Mouse (Mus musculus) cerebellum, adult 8-10 months (tissue): ENCODE results near the gene Enox1.
A peak's percentile ranks its signal among the peaks of the same experiment; 100 is the strongest.

Source experiments
- DNase-seq: peaks from one replicate; pipeline ENCODE4 v3.0.0; 2022

Enox1 gene

GRCm38 (mm10) chr14:77376731-77377130 is 220.2 kb downstream of the Enox1 start:
- no peak for DNase-seq

GRCm38 (mm10) chr14:77377439-77377838 is 220.9 kb downstream of the Enox1 start:
- no peak for DNase-seq

DNA sequence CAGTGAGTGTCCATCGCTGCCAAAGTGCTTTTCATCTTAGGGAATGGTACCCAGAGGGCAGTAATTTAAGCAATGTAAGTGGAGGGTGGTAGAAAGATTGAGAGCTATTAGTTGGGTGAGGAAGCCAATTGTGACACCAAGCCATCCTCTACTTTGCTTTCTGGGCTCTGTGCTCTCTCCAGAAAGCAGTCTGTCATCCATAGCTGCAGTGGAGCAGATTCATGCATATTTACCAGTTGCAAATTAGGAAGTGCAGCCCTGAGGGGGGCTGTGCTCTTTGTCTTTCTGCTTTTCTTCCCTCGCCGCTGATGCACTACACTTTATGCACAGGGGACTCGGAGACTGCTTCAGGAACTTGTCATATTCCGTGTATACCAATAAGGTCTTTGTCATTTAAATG is 221.3 kb downstream of the Enox1 start:
- no peak for DNase-seq

GRCm38 (mm10) chr14:77381532-77381931 is 225.0 kb downstream of the Enox1 start:
- DNase-seq, result no peak

DNA sequence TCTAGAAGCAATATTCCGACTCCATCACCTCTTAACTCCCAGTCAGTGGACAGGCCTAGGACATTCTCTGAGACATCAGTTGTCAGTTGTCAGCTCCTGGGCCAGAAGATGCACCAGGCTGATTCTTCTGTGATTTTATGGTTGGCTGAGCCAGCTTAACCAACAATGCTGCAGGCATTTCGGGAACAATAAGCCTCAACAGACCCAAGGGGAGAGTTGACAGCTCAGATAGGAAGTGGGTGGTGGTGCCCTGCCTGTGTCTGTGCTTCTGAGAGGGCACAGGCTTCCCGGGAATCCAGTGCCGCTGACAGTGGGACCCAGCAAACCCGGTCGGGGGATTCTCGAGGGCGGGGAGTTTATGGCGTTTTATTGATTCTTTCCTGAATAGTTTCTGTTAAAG is 229.1 kb downstream of the Enox1 start:
- no peak for DNase-seq

DNA sequence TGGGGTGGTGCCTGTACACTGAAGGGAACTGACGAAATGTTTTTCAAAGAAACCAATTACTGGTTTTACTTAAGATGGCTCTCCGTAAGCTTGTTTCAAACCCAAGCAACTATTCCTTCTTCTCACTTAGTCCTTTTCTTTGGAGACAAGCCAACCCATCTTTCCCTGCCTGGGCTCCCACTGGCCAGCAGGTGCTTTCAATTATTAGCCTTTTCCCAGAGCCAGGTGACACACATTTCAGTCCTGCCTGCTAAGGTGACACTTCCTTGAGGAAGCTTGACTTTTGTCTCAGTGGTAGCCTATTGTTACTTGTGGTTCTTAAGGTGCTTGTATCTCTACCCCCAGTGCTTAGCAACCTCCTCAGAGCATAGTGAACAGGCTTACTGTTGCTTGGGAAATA is 231.3 kb downstream of the Enox1 start:
- peak; percentile 19 for DNase-seq

- no peak for DNase-seq
Measured at GRCm38 (mm10) chr14:77389276-77389675, 232.7 kb downstream of the Enox1 start.

- DNase-seq, result no peak
Measured at GRCm38 (mm10) chr14:77392476-77392875, 235.9 kb downstream of the Enox1 start.

GRCm38 (mm10) chr14:77406241-77407114 is 249.9 kb downstream of the Enox1 start:
- no peak for DNase-seq

- no peak for DNase-seq
Measured at GRCm38 (mm10) chr14:77409271-77409940, 252.8 kb downstream of the Enox1 start.

DNA sequence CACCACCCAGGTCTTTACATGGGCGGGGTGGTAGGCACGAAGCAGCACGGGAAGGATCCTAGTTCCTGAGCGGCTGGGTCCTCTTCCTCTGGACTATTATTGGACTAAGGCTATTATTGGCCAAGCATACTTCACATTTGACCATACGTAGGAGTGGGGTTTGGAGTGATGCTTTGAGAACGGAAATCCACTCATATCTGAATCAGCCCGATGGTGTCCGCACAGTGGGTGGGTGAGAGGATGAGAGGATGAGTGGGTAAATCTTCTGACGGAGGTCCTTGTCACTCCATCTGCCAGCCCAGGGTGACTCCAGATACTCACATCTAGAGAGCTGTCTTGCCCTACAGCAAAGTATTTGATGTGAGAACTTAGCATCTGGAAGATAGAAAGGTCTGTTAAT is 253.8 kb downstream of the Enox1 start:
- no peak for DNase-seq

GRCm38 (mm10) chr14:77413106-77413505 is 256.5 kb downstream of the Enox1 start:
- no peak for DNase-seq

DNA sequence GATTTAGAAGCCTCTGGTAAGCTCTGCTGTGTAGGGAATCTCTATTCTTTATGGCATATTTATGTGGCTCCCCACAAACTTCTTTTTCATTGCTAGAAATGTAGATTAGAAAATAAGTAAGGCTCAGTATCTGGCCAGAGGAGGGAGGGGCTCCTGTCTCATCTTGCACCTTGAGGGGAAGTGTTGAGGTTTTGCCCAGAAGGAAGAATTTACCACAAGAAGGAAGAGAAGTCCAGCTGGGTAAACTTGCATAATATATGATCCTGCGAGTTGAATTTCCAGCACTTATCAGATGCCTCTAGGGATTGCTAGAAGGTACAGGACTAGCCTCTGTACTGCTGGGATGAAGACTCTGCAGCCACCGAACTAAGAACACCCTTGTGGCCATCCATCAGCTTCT is 259.8 kb downstream of the Enox1 start:
- no peak for DNase-seq

GRCm38 (mm10) chr14:77421031-77421430 is 264.5 kb downstream of the Enox1 start:
- no peak for DNase-seq

DNA sequence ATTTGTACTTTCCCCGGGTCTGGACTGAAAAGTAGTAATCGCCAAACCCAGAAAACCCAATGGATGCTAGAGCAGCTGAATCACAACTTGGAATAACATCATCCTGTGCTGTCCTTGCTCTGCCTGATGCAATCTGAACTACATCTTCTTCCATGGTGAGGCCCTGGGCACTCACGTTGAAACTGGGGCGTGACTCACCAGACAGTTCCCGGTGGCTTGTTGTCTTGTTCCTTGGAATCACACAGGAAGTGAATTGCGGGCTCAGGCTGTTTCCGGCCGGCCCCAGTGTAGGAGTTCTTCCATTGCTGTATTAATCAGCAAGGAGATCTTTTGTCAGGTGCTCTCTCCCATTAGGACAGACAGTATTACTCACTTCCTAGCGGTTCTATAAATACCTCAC is 266.6 kb downstream of the Enox1 start:
- no peak for DNase-seq

DNA sequence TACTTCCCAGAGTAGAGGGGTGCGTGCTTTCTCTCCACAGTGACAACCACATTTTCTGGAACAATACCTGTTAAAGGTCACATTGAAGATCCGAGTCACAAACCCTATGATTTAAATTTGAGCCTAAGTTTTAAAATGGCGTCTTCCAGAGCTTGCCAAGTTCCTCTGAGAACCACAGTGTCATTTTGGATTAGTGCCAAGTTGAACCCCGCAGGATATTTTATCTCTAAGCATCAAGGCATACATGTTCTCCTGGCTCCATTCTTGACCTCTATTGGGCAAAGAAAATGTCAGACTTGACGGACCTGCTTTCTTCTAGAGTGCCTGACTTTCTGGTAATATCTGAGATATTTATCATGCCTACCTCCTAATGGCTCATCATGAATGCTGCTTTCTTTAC is 282.9 kb downstream of the Enox1 start:
- no peak for DNase-seq

GRCm38 (mm10) chr14:77440805-77441204 is 284.2 kb downstream of the Enox1 start:
- DNase-seq, result no peak

- no peak for DNase-seq
Measured at GRCm38 (mm10) chr14:77441541-77441940, 285.0 kb downstream of the Enox1 start.

DNA sequence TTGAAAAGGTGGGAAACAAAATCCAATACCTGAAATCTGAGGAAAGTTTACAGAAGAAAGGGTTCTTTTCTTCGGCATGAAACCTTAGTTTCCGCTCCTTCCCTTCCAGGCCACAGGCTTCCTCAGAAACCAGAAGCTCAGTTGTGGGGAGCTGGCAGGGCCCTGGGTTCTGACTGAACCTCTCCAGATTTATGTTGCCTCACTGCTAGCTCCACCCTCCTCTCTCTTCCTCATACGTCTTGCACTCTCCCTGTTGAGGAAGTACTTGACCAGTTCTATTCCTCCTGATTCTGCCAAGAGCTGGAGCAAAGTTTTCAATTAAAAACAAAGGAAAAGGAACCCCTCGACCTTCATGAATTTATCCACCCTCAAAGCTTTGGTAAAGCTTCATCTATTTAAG is 291.4 kb downstream of the Enox1 start:
- DNase-seq, result no peak

- no peak for DNase-seq
Measured at GRCm38 (mm10) chr14:77451916-77452315, 295.4 kb downstream of the Enox1 start.

- DNase-seq, result no peak
Measured at GRCm38 (mm10) chr14:77456066-77456465, 299.5 kb downstream of the Enox1 start.

GRCm38 (mm10) chr14:77456876-77457275 is 300.3 kb downstream of the Enox1 start:
- DNase-seq, result peak; percentile 26

GRCm38 (mm10) chr14:77458217-77458616 is 301.7 kb downstream of the Enox1 start:
- DNase-seq, result no peak

DNA sequence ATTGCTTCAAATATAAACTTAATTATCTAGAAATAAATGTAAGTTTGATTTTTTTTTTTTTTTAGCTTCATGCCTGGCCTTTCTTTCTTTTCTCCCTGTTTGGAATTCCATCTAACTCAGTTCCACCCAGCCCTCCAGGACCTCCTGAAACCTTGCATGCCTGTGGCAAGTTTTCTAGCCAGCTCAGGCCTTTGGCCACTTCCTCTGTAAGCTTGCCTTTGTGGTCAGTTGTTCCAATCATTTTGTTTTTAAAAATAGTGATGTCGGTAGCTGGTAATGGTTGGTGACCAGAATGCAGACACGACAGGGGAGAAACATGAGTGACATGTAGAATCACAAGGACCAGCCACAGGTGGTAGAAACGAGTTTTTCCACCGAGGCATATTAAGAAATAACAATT is 307.4 kb downstream of the Enox1 start:
- DNase-seq, result no peak
